Comparison of ENCODE assay signal across 25 mouse cellular contexts in the genomic region with DNA sequence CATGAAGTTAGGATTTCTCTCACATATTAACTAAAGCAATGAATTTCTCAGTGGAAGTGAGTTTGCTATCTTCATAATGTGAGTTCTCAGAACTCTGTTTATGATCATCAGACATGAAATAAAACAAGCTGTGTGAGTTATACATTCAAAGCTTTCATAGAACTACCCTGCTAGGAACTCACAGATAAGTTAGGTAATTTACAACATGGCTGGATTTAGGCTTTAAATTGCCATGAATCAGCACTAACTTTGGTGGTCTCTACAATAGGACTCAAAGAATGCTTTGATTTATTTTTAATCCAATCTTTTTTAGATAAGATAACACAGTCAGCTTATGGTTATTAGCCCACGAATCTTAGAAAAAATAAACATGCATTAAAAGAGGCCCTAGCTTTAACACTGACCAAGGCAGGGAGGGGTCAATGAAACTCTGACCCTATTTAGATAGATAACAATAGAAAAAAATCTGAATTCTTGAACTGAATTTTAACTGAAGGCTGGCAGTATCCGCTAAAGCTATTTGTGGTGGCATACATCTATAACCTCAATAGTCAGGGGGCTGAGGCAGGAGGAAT.
"Had no signal": no experiment of that assay in that cellular context is flagged by ENCODE, and none has a peak within 500 bp of the region (broad histone marks: within the 10 kb centered on the region; RNA-seq: fewer than 3 reads in every experiment).

No protein-coding gene starts in this region.

- H3K27me3 ChIP-seq: heart, embryonic 13.5 days; heart, embryonic 15.5 days; hindbrain, embryonic 13.5 days; hindbrain, embryonic 15.5 days; kidney, embryonic 15.5 days; limb, embryonic 13.5 days; limb, embryonic 15.5 days; liver, embryonic 12.5 days had no signal

- H3K4me3 ChIP-seq: gastrocnemius, adult 2 months; heart, adult 2 months; heart, embryonic 13.5 days; heart, embryonic 15.5 days; hindbrain, embryonic 13.5 days; hindbrain, embryonic 15.5 days; kidney, embryonic 15.5 days; limb, embryonic 13.5 days; limb, embryonic 15.5 days; liver, embryonic 12.5 days had no signal

- ATAC-seq: hindbrain, postnatal 0 days; liver, embryonic 12.5 days had no signal

- H3K4me1 ChIP-seq: heart, embryonic 13.5 days; heart, embryonic 15.5 days; hindbrain, embryonic 13.5 days; hindbrain, embryonic 15.5 days; kidney, embryonic 15.5 days; limb, embryonic 13.5 days; limb, embryonic 15.5 days; liver, embryonic 12.5 days had no signal

- H3K4me2 ChIP-seq: heart, embryonic 11.5 days; heart, embryonic 13.5 days; heart, embryonic 15.5 days; hindbrain, embryonic 13.5 days; hindbrain, embryonic 15.5 days; kidney, embryonic 15.5 days; limb, embryonic 13.5 days; limb, embryonic 15.5 days; liver, embryonic 12.5 days had no signal

- H3K9ac ChIP-seq: heart, embryonic 13.5 days; heart, embryonic 15.5 days; hindbrain, embryonic 13.5 days; hindbrain, embryonic 15.5 days; kidney, embryonic 15.5 days; limb, embryonic 13.5 days; limb, embryonic 15.5 days; liver, embryonic 12.5 days; liver, embryonic 14.5 days had no signal

- DNase-seq: gastrocnemius, adult 2 months; gastrocnemius, postnatal 10 days; gastrocnemius, postnatal 36 days; heart, adult 2 months; heart, postnatal 14 days; heart, postnatal 36 days; kidney, adult 11 months; kidney, adult 2 months; kidney, adult 9 months; kidney, postnatal 14 days; kidney, postnatal 36 days; layer of hippocampus, adult 9-11 months; left cerebral cortex, postnatal 4 days had no signal

- H3K9me3 ChIP-seq: heart, embryonic 13.5 days; heart, embryonic 15.5 days; hindbrain, embryonic 13.5 days; hindbrain, embryonic 15.5 days; kidney, embryonic 15.5 days; limb, embryonic 13.5 days; limb, embryonic 15.5 days; liver, embryonic 12.5 days had no signal

- H3K27ac ChIP-seq: gastrocnemius, adult 2 months; heart, adult 2 months; heart, embryonic 13.5 days; heart, embryonic 15.5 days; hindbrain, embryonic 13.5 days; hindbrain, embryonic 15.5 days; hindbrain, postnatal 0 days; kidney, embryonic 15.5 days; kidney, postnatal 0 days; limb, embryonic 13.5 days; limb, embryonic 15.5 days; liver, embryonic 12.5 days; liver, embryonic 14.5 days had no signal
